Mouse (Mus musculus) ES-E14 (cell line): ENCODE measurements around the gene 9530003J23Rik. TPM values are rescaled to one million over a fixed set of nuclear protein-coding genes. Genes with fewer than 3 reads are reported as not detected.
"Not testable (repeated sequence)": the region's sequence is repeated elsewhere in the genome, so short reads cannot be mapped to it uniquely, and the experiment has no call there.

Experiments used
- DNase-seq: peaks from one replicate; pipeline ENCODE4 v3.0.0-alpha.2; 2013; ENCODE audit warnings: low read depth, low spot score
- H3K27ac ChIP-seq: 2 replicates; pipeline ENCODE4 v1.5.1; 2012; ENCODE audit warnings: low read depth, mild to moderate bottlenecking, low read length, moderate library complexity, mixed read lengths; ENCODE audit not compliant: poor library complexity, insufficient read depth, severe bottlenecking
- H3K36me3 ChIP-seq: 2 replicates; pipeline ENCODE4 v1.6.1; 2012; ENCODE audit warnings: mild to moderate bottlenecking, low read length, moderate library complexity, mixed read lengths; ENCODE audit not compliant: control insufficient read depth, poor library complexity, insufficient read depth, severe bottlenecking
- H3K4me1 ChIP-seq, 2 experiments: fragments of 150-350 bp in 1 of 2; sonication (generic) in 1 of 2; 2 replicates each; pipeline ENCODE4 v1.6.1; 2012; ENCODE audit warnings: low read length in 2 of 2, mild to moderate bottlenecking in 1 of 2, mixed read lengths in 1 of 2; ENCODE audit not compliant: control insufficient read depth in 2 of 2, insufficient read depth in 2 of 2, poor library complexity in 1 of 2
- H3K4me3 ChIP-seq, 2 experiments: fragments of 150-350 bp in 1 of 2; sonication (generic) in 1 of 2; 2 replicates each; pipeline ENCODE4 v1.5.1; 2012; ENCODE audit warnings: low read length in 2 of 2, low read depth in 1 of 2, mild to moderate bottlenecking in 1 of 2, mixed read lengths in 1 of 2; ENCODE audit not compliant: insufficient read depth in 1 of 2, poor library complexity in 1 of 2, severe bottlenecking in 1 of 2
- H3K9ac ChIP-seq: 2 replicates; pipeline ENCODE4 v1.6.1; 2012; ENCODE audit warnings: low read depth, mild to moderate bottlenecking, low read length, mixed read lengths; ENCODE audit not compliant: poor library complexity, insufficient read depth, severe bottlenecking
- H3K9me3 ChIP-seq: fragments of 150-350 bp; sonication (generic); 2 replicates; pipeline ENCODE4 v1.6.1; 2012; ENCODE audit warnings: low read depth, mild to moderate bottlenecking, low read length; ENCODE audit not compliant: control insufficient read depth, insufficient read depth
- CHD2 ChIP-seq: IDR thresholded peaks from 2 replicates; pipeline ENCODE4 v1.6.1; 2014; ENCODE audit warnings: mild to moderate bottlenecking, low read depth, low read length, inconsistent platforms
- HCFC1 ChIP-seq: IDR thresholded peaks from 2 replicates; pipeline ENCODE4 v1.6.1; 2012; ENCODE audit warnings: low read length, inconsistent platforms, borderline replicate concordance; ENCODE audit not compliant: insufficient read depth
- MAFK ChIP-seq: IDR thresholded peaks from 2 replicates; pipeline ENCODE4 v1.6.1; 2014; ENCODE audit warnings: mild to moderate bottlenecking, low read depth, low read length, inconsistent platforms; ENCODE audit not compliant: insufficient read depth
- ZC3H11A ChIP-seq: IDR thresholded peaks from 2 replicates; pipeline ENCODE4 v1.6.1; 2012; ENCODE audit warnings: low read depth, mild to moderate bottlenecking, inconsistent platforms, low read length, borderline replicate concordance
- ZNF384 ChIP-seq: IDR thresholded peaks from 2 replicates; pipeline ENCODE4 v1.6.1; 2012; ENCODE audit warnings: low read depth, low read length, inconsistent platforms
- in situ Hi-C, 2 experiments: fragments of 600-800 bp; cut with MboI; formaldehyde crosslinking; loops; one replicate each; pipeline ENCODE4 v1.15.1; 2025; ENCODE audit warnings: low sequenced_read_pairs in 2 of 2, inconsistent platforms in 1 of 2; ENCODE audit not compliant: unreplicated experiment in 2 of 2
- total RNA-seq: library from RNA; depleted of rRNA; stranded (reverse); fragments of 300-350 nt; gene quantifications from 2 replicates; pipeline ENCODE4 v1.2.3, GENCODE M21; 2012

Gene 9530003J23Rik
- total RNA-seq, 1 experiment: not detected

DNA sequence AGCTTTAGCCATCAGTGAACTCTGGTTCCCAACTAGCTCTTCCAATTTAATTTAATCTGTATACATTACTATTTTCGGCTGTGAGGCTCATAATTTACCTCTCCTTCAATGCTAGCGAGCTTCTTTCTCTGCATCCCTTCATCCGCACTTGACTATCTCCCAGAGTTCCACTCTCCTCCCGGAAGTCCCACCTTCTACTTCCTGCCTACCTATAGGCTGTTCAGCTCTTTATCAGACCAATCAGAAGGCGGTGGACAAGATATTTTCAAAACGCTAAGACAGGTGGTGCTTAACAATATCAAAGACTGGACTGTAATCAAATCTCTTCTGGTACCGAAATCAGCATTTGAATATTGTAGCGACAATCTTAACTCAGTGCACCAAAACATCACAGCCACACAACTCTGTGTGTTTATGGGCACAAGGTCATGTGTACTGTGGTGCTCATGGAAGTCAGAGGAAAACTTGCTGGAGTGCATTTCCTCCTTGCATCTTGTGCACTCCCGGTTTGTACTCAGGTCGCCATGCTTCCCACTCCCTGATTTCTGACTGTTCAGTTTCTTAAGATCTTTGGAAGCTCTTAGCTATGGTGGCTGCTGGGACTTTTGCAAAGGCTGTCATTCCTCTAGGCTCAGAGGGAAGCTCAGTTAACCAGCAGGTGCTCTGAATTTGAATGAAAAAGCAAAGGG is 37.3 kb upstream of the 9530003J23Rik start:
- no peak overlapping the region for H3K27ac ChIP-seq
- TF ChIP-seq ZC3H11A (no peak), HCFC1 (no peak), CHD2 (no peak)
- no peaks in the 10 kb centered on the region for H3K36me3 ChIP-seq
- H3K4me1 ChIP-seq: no peaks in the 10 kb centered on the region
- in situ Hi-C loops: no loop called here
- H3K4me3 ChIP-seq: peak overlapping the region; percentile 53 to 71; a peak in 3 of 4 replicates
- DNase-seq: no peak
- H3K9ac ChIP-seq: peak overlapping the region; percentile 41; the same call in 1 of the 2 replicates
- H3K9me3 ChIP-seq: no peaks in the 10 kb centered on the region

DNA sequence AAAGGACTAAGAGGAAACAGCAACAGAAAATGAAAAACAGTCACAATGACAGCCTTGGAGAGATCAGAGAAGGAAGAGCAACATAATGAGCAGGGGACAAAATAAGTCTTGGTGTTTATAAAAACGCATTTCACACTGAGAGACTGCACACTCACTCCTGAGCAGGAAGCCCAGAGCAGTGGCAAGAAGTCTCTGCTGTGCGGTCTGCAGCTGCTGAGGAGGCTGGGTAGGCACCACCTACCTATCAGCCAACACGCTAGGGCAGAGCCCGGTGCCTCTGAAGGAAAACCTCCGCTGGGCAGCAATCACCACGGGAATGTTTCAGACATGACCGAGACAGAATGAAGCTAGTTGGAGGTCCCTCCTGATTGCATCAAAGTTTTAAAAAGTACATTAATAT is 36.1 kb upstream of the 9530003J23Rik start:
- H3K36me3 ChIP-seq, H3K27ac ChIP-seq, in situ Hi-C loops, H3K4me1 ChIP-seq, H3K9ac ChIP-seq, H3K9me3 ChIP-seq, H3K4me3 ChIP-seq, DNase-seq: not testable (repeated sequence)

DNA sequence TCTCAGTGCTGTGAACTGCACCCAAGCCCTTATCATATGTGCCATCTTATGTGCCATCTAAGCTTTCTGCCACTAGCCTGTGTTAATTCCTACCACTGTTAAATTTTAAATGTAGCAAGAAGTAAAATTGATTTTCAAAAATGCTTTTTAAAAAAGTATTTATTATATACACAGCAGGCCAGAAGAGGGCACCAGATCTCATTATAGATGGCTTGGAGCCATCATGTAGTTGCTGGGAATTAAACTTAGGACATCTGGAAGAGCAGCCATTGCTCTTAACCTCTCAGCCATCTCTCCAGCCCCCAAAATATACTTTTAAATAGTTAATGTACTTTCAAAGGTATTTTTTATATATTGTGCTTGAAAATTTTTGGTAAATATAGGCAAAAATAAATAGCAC is 33.5 kb upstream of the 9530003J23Rik start:
- H3K9ac ChIP-seq: no peak overlapping the region
- H3K36me3 ChIP-seq: no peaks in the 10 kb centered on the region
- in situ Hi-C loops: no loop called here
- no peaks in the 10 kb centered on the region for H3K9me3 ChIP-seq
- H3K4me1 ChIP-seq: no peaks in the 10 kb centered on the region
- H3K27ac ChIP-seq: no peak overlapping the region
- TF ChIP-seq ZC3H11A: no peak
- no peak for TF ChIP-seq MAFK
- no peak for TF ChIP-seq HCFC1
- TF ChIP-seq CHD2: no peak
- TF ChIP-seq ZNF384: no peak
- no peak for DNase-seq
- H3K4me3 ChIP-seq: no peak overlapping the region

DNA sequence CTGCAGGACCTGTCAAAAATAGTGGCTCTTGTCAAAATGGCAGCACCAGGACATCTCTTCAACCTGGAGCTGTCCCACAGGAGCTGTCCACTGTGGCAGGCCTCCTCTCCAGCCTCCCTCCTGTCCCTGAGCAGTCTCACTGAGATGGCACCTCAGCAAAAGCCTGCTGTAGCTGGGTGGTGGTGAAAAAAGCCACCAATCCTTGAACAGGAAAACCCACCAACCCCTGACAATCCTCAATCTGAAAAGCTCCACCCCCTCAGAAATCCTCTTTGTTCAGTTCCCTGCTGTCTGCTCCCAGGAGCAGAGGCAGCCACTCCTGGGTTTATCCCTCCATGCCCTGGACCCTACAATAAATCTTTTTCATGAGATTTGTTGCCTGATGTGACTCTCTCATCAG is 21.4 kb upstream of the 9530003J23Rik start:
- Histone ChIP-seq H3K4me1 (no peaks in the 10 kb centered on the region), H3K36me3 (no peaks in the 10 kb centered on the region), H3K27ac (no peak overlapping the region), H3K9ac (no peak overlapping the region), H3K9me3 (0 out of 2 replicates have a peak, but pooled peaks cover 5% of the 10 kb centered on the region), H3K4me3 (no peak overlapping the region)
- no peak for DNase-seq
- TF ChIP-seq ZNF384 (no peak), CHD2 (no peak), HCFC1 (no peak)
- in situ Hi-C loops: no loop called here

DNA sequence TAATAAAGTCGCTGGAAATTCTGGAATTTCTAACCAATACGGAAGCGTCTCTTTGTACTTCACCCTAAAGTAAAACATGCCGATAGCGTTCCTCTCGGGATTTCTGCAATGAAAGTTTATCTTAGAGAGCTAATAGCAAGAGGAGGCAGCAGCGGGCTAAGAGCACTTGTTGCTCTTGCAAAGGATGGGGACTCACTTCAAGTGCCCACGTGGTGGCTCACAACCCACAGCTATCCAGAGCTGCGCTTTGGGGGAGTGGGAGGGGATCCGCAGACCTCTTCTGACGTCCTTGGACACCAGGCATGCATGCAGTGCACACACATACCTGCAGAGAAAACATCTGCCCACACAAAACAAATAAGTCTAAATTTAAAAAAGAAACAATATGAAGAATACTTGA is 2.6 kb downstream of the 9530003J23Rik start:
- DNase-seq: no peak
- Histone ChIP-seq H3K36me3 (no peaks in the 10 kb centered on the region), H3K4me3 (no peak overlapping the region), H3K9me3 (no peaks in the 10 kb centered on the region), H3K9ac (no peak overlapping the region), H3K27ac (no peak overlapping the region), H3K4me1 (no peaks in the 10 kb centered on the region)
- in situ Hi-C loops: no loop called here
- TF ChIP-seq HCFC1 (no peak), ZC3H11A (no peak), ZNF384 (no peak), MAFK (no peak), CHD2 (no peak)
